Mouse (Mus musculus): ENCODE results near the gene Gm49353.

Gene Gm49353

DNA sequence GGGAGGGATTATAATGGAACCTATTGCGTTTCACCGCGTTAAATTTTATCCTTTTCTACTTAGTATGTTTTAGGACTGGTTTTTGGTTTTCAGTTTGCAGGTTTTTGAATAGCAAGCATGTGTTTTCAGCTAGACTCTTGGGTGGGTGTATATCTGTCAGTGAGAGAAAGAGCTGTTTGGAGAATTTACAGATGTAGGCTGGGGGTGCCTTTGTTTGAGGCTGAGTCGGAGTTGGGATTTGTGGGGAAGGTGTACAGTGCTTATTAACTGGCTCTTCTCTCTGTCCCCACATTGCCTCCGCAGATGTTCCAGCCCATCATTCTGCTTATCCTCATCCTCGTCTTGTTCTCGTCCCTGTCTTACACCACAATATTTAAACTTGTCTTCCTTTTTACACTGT lies at the start of gene Gm49353:
Gene Gm49353 (plus strand): TSS at position 313 of the 400 bp plus-strand sequence.
- DNase-seq (ENCODE audit: low spot score), result no peak

DNA sequence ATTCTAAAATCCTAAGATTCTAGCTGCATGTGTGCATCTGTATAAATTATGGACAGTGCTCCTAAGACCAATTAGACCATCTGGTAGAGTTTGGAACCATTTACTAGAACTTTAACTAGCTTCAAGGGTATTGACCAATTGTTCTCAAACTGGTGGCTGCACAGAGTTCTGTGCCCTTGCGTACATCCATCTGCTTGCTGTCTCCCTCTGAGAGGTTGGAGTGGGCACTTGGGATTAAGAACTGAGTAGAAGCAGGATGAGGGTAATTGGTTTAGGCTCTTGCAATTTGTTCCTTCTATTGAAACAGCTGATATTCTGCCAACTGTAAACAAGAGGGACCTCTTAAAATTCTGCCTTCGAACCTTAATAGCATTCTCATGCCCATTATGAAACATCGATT lies 43.5 kb upstream of the Gm49353 start:
- DNase-seq (ENCODE audit: low spot score), result no peak

DNA sequence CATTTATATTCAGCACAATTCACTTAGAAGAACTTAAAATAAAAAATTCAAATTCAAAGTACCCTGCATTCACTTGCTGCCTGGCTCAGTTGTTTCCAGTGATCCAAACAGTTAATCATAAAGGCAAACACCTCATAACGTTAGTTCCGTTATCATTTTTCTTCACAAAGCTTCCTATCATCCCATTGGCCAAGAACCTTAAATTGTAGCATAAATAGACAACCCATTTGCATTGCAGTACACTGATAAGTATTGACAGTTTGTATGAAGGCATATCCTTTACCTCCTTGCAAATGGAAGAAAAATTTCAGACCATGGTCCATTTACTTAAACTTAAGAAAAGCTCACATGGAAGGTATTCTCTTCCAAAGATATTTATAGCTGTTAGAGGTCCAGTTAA lies 37.1 kb upstream of the Gm49353 start:
- no peak for DNase-seq (ENCODE audit: low spot score)

DNA sequence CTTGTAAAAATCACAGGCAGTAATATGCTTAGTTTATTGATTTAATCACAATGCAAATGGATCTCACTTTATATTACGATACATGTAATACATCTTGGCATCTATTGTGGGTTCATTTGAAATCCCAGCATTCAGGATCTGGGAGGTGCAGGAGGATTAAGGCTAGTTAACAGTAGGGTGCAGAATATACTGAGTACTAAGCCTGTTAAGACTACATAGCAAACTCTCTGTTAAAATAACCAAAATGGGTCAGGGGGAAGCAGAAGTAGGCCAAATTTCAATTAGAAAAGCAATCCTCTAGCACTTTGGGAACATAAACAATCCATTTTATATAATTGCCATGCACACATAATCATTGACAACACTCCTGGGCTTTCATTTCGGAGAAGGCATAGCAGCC lies 25.0 kb upstream of the Gm49353 start:
- DNase-seq (ENCODE audit: low spot score), result no peak

DNA sequence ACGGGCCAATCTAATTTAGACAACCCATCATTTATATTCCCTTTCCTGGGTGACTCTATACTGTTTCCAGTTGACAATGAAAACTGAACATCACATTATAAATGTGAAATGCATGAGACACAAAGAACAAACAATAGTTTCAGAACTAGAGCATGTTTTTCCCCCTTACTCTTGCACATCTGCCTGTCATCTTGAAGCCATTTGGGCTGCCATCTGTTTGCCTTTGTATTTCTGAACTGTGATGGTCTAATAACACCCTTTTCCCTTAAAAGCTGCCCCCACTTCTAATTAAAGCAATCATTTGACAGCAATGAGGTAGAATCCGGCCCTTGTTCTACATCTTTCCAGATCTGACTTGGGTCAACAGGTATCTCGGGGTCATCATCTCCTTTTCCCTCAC lies 23.1 kb upstream of the Gm49353 start:
- no peak for DNase-seq (ENCODE audit: low spot score)

DNA sequence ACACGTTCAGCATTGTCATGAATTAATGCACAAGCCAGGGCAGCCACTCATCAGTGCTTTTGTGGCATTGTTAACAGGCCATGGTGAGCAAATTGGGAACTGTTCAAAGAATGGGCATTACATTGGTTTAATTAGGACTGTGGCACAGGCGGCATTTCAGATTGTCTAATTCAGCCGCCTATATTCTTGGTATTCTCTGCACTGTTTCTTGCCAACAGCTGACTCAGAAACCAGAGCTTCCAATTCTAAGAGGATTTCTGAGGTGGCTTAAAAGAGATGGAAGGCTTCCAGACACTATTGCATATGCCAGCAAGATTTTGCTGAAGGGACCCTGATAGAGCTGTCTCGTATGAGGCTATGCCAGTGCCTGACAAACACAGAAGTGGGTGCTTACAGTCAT lies 21.9 kb upstream of the Gm49353 start:
- DNase-seq (ENCODE audit: low spot score), result no peak

DNA sequence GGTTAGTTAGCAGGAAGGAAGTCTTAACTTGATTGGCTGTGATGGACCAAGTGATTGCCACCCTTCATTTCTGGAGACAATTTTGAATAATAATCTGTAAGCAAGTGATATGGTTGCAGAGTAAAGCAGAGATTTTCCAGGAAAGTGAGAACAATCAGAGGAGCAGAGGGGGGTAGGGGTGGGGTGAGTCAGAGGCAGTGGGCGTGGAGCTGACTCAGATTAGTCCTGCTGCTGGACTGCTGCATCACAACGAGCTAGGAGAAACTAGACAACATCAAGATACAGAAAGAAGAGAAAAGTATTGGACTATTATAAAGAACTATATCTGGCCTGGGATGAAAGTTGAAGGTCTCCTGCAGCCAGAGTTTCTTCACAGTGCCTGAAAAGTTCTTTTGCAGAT lies 20.8 kb upstream of the Gm49353 start:
- DNase-seq (ENCODE audit: low spot score), result no peak

DNA sequence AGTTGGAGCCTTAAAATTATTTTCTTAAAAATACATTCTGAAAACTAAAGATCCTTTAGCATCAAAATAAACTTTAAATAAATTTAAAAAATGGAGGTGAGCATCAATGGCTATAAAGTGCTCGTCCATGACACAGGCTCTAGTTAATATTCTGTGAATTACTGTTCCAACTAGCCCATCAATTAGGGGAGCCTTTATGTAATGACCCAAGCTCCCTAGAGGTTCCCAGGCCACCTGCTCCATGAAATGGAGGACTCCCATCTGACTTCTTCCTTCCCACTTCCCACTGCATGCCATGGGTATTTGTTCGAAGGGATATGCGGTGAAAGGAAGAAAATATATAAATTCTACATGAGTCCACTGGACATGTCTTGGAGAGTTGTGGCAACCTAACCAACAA lies 18.5 kb upstream of the Gm49353 start:
- DNase-seq (ENCODE audit: low spot score), result no peak

DNA sequence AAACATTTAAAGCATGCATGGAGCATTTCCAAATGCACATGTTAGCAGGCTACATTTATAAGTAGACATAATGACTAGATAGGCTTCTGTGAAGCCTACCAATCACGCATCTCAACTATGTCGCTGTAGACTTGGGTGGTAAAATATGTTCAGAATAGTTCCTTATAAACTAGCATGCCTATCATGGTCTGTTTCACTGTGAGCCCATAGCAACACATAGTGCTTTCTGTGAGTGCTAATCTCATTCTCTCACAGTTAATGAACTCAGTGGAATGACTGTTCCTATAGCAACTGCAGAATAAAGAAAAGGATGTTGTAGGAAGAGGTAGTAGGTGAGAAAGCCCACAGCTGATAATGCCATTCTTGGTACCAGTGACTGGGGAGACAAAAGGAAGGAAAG lies 17.7 kb upstream of the Gm49353 start:
- no peak for DNase-seq (ENCODE audit: low spot score)

DNA sequence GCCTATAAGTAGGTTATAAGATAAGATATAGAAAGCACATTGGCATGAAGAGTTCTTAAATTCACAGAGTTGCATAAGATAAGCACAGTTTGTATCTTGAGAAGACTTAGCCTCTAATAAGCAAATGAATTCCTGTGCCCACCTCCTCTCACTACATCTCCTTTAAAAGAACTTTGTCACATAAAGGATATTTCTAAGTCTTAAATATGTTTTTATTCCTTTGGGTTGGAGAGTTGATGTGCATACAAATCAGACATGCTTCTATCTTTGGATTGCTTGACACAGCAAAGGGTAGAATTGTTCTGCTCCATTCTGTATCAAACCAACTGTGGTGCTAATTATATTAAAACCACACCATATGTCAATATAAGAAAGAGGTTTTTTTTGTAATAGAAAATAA lies 5.0 kb upstream of the Gm49353 start:
- no peak for DNase-seq (ENCODE audit: low spot score)

DNA sequence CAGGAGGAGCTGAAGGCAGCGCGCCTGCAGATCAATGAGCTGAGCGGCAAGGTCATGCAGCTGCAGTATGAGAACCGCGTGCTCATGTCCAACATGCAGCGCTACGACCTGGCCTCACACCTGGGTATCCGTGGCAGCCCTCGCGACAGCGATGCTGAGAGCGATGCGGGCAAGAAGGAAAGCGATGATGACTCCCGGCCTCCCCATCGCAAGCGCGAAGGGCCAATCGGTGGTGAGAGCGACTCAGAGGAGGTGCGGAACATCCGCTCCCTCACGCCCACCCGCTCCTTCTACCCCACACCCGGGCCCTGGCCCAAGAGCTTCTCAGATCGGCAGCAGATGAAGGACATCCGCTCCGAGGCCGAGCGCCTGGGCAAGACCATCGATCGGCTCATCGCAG lies 1.9 kb upstream of the Gm49353 start:
- no peak for DNase-seq (ENCODE audit: low spot score)

DNA sequence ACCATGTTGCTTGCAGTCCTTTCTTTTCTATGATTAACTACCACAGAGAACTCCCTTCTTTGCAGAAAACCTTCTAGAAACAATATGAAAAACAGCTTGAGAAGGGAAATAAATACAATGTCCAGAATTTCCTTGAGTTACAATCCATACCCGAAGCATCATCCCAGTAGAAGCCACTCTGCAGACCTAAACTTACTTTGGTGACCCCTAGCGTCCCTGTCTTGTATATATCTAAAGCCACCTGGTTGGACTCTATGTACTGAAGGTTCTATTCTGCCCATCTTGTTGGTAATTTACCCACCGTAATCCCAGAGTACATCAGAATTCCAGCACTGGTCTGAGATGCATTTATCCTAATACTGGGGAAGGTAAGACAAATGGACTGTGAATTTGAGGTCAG lies 1.1 kb downstream of the Gm49353 start:
- DNase-seq (ENCODE audit: low spot score), result no peak

DNA sequence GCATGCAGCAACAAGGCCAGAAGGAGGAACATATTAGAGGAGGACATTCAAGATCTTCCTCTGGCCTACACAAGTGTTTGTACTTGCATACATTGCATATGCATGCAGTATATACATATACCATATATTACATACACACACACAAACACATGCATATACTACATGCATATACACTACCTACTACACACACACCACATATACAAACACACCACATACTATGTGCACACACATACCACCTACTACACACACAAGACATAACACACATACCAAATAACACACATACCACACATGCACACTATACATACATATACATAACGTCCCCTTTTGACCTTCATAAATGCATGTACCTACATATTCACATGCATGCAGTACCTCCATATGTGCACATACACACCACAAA lies 1.9 kb downstream of the Gm49353 start:
- no peak for DNase-seq (ENCODE audit: low spot score)

DNA sequence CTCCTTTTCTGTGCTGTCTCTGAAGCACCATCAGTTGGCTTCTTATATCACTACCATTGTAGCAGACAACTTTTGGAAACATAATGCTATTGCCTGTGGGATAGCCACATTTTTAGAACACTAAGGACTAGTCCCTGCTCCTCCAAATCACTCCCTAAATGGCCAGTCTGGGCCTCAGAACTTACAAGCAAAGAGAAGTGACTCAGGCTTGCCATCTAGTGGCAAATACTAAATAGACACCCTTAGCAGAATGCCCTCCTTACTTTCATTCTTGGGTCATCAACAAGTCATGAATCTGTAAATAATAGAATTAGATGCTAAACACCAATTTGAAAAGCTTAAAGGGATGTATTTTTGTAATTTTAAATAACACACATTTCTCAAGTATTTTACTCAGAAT lies 8.0 kb downstream of the Gm49353 start:
- DNase-seq (ENCODE audit: low spot score), result no peak

DNA sequence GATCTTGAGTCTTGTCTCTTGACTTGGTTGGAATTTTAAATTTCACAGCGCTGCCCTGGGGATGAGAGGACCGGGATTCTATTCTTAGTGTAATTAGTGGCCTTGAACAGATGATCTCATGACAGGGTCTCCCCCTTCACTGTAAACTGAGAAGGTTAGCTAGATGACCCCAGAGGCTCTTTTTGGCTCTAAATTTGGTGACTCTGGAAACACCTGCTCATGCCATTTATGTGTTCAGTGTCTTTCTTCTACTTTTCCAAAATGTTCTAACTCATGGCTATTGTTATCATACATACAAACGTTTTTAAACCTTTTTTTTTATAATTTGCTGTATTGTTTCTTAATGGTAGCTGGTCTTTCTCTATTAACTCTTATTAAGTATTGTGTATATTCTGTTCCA lies 10.0 kb downstream of the Gm49353 start:
- DNase-seq (ENCODE audit: low spot score), result no peak

DNA sequence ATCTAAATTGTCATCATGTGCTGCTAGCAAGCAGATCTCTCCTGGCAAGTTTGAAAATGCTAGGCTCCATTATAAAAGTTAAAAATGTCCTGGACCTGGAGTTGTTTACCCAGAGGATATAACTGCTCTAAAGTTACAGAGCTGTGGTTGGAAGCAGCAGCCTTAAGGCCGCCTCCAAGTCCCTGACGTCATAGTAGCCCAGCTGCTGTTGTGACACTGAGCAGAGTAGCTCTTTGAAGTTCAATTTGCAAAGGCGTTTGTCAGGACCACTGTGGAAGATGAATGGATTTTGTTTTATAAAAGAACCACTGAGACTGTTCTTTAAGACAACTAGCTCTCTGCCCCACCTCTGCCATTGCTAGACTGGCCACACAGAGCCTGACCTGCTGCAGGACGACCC lies 12.7 kb downstream of the Gm49353 start, which contains the start of gene 9330159F19Rik:
Gene 9330159F19Rik (plus strand): TSS at position 154 of the 400 bp plus-strand sequence.
- no peak for DNase-seq (ENCODE audit: low spot score)

DNA sequence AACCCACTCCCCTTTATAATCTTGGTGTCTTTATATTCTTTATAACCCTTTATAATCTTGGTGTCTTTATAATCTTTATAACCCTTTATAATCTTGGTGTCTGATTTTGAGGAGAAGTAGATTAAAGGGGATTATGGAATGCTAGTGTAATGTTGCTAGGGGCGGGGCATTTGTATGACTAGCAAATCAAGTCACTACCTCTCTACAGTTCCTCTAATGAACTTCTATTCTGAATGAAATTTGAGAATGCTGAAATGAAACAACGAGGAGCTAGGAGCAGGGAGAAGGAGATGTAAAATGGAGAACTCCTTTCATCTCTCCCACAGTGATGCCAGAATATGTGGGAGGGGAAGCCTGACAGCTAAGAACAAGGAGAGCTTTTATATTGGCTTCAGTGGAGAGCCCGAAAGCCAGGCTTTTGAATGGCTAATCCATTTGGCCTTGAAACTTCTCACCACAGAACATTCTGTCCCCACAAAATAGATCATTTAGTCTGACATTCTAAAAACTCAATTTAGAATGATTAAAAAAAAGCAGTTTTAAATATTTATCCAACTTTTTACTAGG lies 14.9 kb downstream of the Gm49353 start:
- no peak for DNase-seq (ENCODE audit: low spot score)

DNA sequence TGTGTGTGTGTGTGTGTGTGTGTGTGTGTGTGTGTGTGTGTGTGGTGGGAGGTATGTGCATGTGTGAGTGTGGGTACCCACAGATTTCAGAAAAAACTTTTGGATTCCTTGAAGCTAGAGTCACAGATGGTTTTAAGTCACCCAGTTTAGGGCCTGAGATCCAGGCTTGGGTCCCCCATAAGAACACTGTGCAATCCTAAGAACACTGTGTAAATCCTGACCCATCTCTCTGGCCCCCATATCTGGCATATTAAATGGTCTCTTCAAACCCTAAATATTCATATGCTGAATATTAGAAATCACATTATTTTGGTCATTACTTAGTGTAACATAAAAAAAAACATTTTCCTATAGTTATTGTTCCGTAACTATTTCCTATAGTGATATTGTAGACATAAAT lies 18.2 kb downstream of the Gm49353 start:
- no peak for DNase-seq (ENCODE audit: low spot score)

DNA sequence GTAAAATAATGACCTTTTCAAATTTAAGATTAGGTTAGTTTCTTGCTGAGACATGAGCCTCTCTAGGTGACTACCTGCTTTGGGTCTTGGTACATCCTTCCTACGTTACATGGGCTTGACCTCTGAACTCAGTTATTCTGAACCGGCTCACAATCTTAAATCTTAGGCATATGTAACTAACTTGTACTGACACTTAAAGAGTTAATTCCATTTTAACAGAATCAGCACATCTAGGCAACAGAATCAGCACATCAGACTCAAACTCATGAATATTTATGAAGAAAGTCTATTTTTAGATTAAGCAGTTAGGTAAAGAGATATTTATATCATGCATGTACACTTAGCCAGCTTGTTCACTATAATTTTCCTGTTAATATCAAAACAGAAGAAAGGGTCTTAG lies 18.7 kb downstream of the Gm49353 start:
- DNase-seq (ENCODE audit: low spot score), result no peak

DNA sequence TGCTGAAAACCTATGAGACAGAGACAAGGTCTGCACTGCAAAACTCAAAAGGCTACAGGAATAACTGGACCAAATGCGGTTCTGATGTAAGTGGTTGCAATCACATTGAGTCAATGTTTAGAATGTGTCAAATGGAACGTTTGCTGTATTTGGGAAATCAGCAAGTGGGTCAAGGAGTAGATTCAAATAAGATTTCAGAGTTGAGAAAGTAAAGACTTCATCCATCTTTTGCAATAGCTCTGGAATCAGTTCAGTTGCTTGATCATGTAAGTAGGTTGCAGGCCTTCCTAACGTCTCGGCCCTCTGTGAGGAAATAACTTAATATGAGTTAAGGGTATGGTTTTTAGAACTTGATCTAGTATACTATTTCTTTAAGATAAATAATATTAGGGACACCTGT lies 26.6 kb downstream of the Gm49353 start:
- DNase-seq (ENCODE audit: low spot score), result no peak

DNA sequence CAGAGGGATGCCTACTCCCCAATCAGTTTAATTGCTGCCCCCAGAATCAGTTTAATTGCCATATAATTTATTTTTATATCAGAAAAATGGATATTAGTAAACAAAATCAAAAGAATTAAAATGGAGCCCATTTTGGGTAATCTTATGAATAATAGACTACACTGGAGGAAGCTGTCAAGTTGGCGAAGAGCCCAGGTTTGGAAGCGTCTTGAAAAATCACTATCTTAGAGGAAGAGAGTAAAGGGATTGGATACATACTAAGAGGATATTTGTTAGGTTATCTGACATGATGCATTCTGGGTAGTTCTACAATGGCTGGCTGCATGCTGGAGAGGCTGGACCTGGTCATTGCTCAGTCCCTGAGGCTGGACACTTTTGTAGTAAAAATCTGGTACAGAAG lies 32.5 kb downstream of the Gm49353 start:
- no peak for DNase-seq (ENCODE audit: low spot score)
